Mouse (Mus musculus) olfactory bulb, adult 2 months (tissue): ENCODE measurements around the gene Nktr. TPM values are rescaled to one million over a fixed set of nuclear protein-coding genes. Genes with fewer than 3 reads are reported as not detected.
A peak's percentile ranks its signal among the peaks of the same experiment; 100 is the strongest.

Experiments used
- H3K27ac ChIP-seq: fragments of 200-500 bp; 2 replicates; pipeline ENCODE4 v1.5.1; 2012; ENCODE audit warnings: low read depth, low read length; ENCODE audit not compliant: insufficient read depth
- H3K4me1 ChIP-seq: fragments of 200-500 bp; 2 replicates; pipeline ENCODE4 v1.6.1; 2012; ENCODE audit warnings: low read length; ENCODE audit not compliant: control insufficient read depth, insufficient read depth
- H3K4me3 ChIP-seq: fragments of 200-500 bp; 2 replicates; pipeline ENCODE4 v1.5.1; 2012; ENCODE audit warnings: mild to moderate bottlenecking, low read depth, low read length, moderate library complexity; ENCODE audit not compliant: insufficient read depth
- CTCF ChIP-seq: fragments of 200-500 bp; IDR thresholded peaks from 2 replicates; pipeline ENCODE4 v1.5.1; 2012; ENCODE audit warnings: low read depth, mild to moderate bottlenecking, low read length, moderate library complexity; ENCODE audit not compliant: insufficient read depth
- POLR2A ChIP-seq: fragments of 200-500 bp; IDR thresholded peaks from 2 replicates; pipeline ENCODE4 v1.6.1; 2012; ENCODE audit warnings: mild to moderate bottlenecking, low read depth, low read length, moderate library complexity; ENCODE audit not compliant: insufficient read depth
- WGBS: fragments of 180-500 bp; shearing (Covaris S2); methylation state at CpG from one replicate; pipeline ENCODE4 v1.1.7; 2018; 5-methylcytosine and 5-hydroxymethylcytosine counted together
- polyA plus RNA-seq: library from polyadenylated mRNA; stranded (reverse); fragments of >200 nt; gene quantifications from 2 replicates; pipeline ENCODE4 v1.2.4, GENCODE M21; 2012; ENCODE audit warnings: low replicate concordance; ENCODE audit not compliant: missing spikeins, insufficient read depth, insufficient read length

The Nktr gene
- polyA plus RNA-seq, 1 experiment: 164 TPM

- H3K27ac ChIP-seq: peak overlapping the region; percentile 92
- H3K4me3 ChIP-seq: peak overlapping the region; percentile 88
- TF ChIP-seq POLR2A: no peak
- no peak for TF ChIP-seq CTCF
- H3K4me1 ChIP-seq: peaks cover 5% of the 10 kb centered on the region; the same call in 1 of the 2 replicates
- 66% methylated on average over 15 of the region's 15 CpGs for WGBS
Measured at GRCm38 (mm10) chr9:121718070-121718705, 781 bp upstream of the Nktr start.

- H3K4me3 ChIP-seq: peak overlapping the region; percentile 88
- under 1% methylated on average over 80 of the region's 87 CpGs for WGBS
- TF ChIP-seq POLR2A: no peak
- TF ChIP-seq CTCF: no peak
- H3K27ac ChIP-seq: no peak overlapping the region
- H3K4me1 ChIP-seq: peaks cover 5% of the 10 kb centered on the region; the same call in 1 of the 2 replicates
Measured at GRCm38 (mm10) chr9:121719347-121720331, 670 bp downstream of the Nktr start.

GRCm38 (mm10) chr9:121740490-121740889 is 21.5 kb downstream of the Nktr start:
- Histone ChIP-seq H3K4me1 (no peaks in the 10 kb centered on the region), H3K4me3 (no peak overlapping the region), H3K27ac (no peak overlapping the region)
- WGBS: 49% methylated on average over 6 of the region's 6 CpGs
- no peak for TF ChIP-seq CTCF
- no peak for TF ChIP-seq POLR2A

GRCm38 (mm10) chr9:121741168-121741567 is 22.2 kb downstream of the Nktr start:
- H3K27ac ChIP-seq: no peak overlapping the region
- TF ChIP-seq CTCF (no peak), POLR2A (no peak)
- no peaks in the 10 kb centered on the region for H3K4me1 ChIP-seq
- H3K4me3 ChIP-seq: no peak overlapping the region
- WGBS: 88% methylated on average over 3 of the region's 3 CpGs

- WGBS: 89% methylated on average over 8 of the region's 8 CpGs
Measured at GRCm38 (mm10) chr9:121744051-121744450, 25.1 kb downstream of the Nktr start.

GRCm38 (mm10) chr9:121752774-121753173 is 33.8 kb downstream of the Nktr start:
- Histone ChIP-seq H3K4me1 (peaks cover 5% of the 10 kb centered on the region), H3K4me3 (no peak overlapping the region), H3K27ac (no peak overlapping the region)
- no peak for TF ChIP-seq CTCF
- TF ChIP-seq POLR2A: no peak
- 85% methylated on average over 9 of the region's 9 CpGs for WGBS

More at GRCm38 (mm10) chr9:121744051-121744450, 25.1 kb downstream of the Nktr start:
- no peak overlapping the region for H3K4me3 ChIP-seq
- no peaks in the 10 kb centered on the region for H3K4me1 ChIP-seq
- no peak overlapping the region for H3K27ac ChIP-seq
- no peak for TF ChIP-seq POLR2A
- no peak for TF ChIP-seq CTCF

- Histone ChIP-seq H3K4me3 (no peak overlapping the region), H3K4me1 (peaks cover 17% of the 10 kb centered on the region), H3K27ac (no peak overlapping the region)
- no peak for TF ChIP-seq CTCF
- TF ChIP-seq POLR2A: no peak
- 83% methylated on average over 3 of the region's 3 CpGs for WGBS
Measured at GRCm38 (mm10) chr9:121754624-121755023, 35.7 kb downstream of the Nktr start.

GRCm38 (mm10) chr9:121756785-121757184 is 37.8 kb downstream of the Nktr start:
- Histone ChIP-seq H3K27ac (no peak overlapping the region), H3K4me3 (no peak overlapping the region), H3K4me1 (peaks cover 30% of the 10 kb centered on the region)
- WGBS: 78% methylated on average over 3 of the region's 3 CpGs
- TF ChIP-seq CTCF (no peak), POLR2A (no peak)

- WGBS: 13% methylated on average over 3 of the region's 3 CpGs
- Histone ChIP-seq H3K27ac (peak overlapping the region; percentile 24; the same call in 1 of the 2 replicates), H3K4me3 (no peak overlapping the region), H3K4me1 (peaks cover 37% of the 10 kb centered on the region)
- no peak for TF ChIP-seq POLR2A
Measured at GRCm38 (mm10) chr9:121757432-121757831, 38.5 kb downstream of the Nktr start.
